Mouse (Mus musculus) midbrain, embryonic 11.5 days (tissue): Measurements from ENCODE around the gene Col13a1. TPM values are rescaled to one million over a fixed set of nuclear protein-coding genes. Genes with fewer than 3 reads are reported as not detected.
A peak's percentile ranks its signal among the peaks of the same experiment; 100 is the strongest.

ENCODE experiments used
- ATAC-seq: fragments of 200-750 bp; cut with Nextera tagmentation; 2 replicates; pipeline ENCODE4 v1.8.0; 2017; ENCODE audit warnings: moderate TSS enrichment, moderate library complexity; ENCODE audit not compliant: low FRiP score
- DNase-seq: peaks from one replicate; pipeline ENCODE4 v3.0.0; 2015; ENCODE audit warnings: low spot score; ENCODE audit errors: missing footprints
- H3K27ac ChIP-seq: fragments of 300-500 bp; sonication (generic); 2 replicates; pipeline ENCODE4 v1.5.1; 2014; ENCODE audit warnings: low read depth, low read length
- H3K27me3 ChIP-seq: fragments of 300-500 bp; sonication (generic); 2 replicates; pipeline ENCODE4 v1.6.1; 2014; ENCODE audit warnings: mild to moderate bottlenecking, low read length, moderate library complexity, mixed read lengths; ENCODE audit not compliant: control insufficient read depth, insufficient read depth
- H3K36me3 ChIP-seq: fragments of 300-500 bp; sonication (generic); 2 replicates; pipeline ENCODE4 v1.6.1; 2014; ENCODE audit warnings: mild to moderate bottlenecking, low read length, moderate library complexity, mixed read lengths; ENCODE audit not compliant: control insufficient read depth, insufficient read depth
- H3K4me1 ChIP-seq: fragments of 300-500 bp; sonication (generic); 2 replicates; pipeline ENCODE4 v1.6.1; 2014; ENCODE audit warnings: low read length; ENCODE audit not compliant: control insufficient read depth, insufficient read depth
- H3K4me2 ChIP-seq: fragments of 300-500 bp; sonication (generic); 2 replicates; pipeline ENCODE4 v1.6.1; 2014; ENCODE audit warnings: mild to moderate bottlenecking, moderate library complexity
- H3K4me3 ChIP-seq: fragments of 300-500 bp; sonication (generic); 2 replicates; pipeline ENCODE4 v1.5.1; 2014; ENCODE audit warnings: low read depth, low read length
- H3K9ac ChIP-seq: fragments of 300-500 bp; sonication (generic); 2 replicates; pipeline ENCODE4 v1.6.1; 2014; ENCODE audit warnings: low read length
- H3K9me3 ChIP-seq: fragments of 300-500 bp; sonication (generic); 2 replicates; pipeline ENCODE4 v1.6.1; 2016; ENCODE audit warnings: low read length; ENCODE audit not compliant: control insufficient read depth
- WGBS: fragments of 180-500 bp; shearing (Covaris S2); extraction: QIAGEN DNeasy Blood & Tissue Kit; methylation state at CpG from one replicate; pipeline ENCODE4 v1.1.7; 2014; 5-methylcytosine and 5-hydroxymethylcytosine counted together
- polyA plus RNA-seq: library from polyadenylated mRNA; unstranded; fragments of >200 nt; fragmentation: Nextera tagmentation; extraction: Ambion mirVana; gene quantifications from 2 replicates; pipeline ENCODE4 v1.2.1, GENCODE M21; 2014

The Col13a1 gene
- polyA plus RNA-seq, 1 experiment from 2014 or later = 2.1 TPM

DNA sequence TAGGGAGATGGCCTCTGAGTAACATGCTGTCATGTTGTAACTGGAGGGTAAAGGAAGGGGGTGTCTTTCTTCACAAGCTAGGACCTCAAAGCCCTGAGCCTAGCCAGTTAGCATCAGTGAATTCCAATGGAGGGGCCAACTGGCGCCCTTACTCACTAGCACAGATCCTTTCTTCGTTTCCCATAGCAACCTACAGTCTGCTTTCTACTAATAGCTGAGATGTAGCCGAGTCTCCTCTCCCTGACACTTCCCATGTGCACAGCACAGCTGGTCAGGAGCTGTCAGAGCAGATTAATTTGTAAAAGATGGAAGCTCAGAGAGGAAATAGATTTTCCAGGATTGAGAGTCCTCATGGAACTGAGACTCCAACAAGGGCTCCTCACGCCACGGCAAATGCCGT, 29.4 kb downstream of the Col13a1 start:
- H3K4me2 ChIP-seq = no peak overlapping the region
- no peaks in the 10 kb centered on the region for H3K27me3 ChIP-seq
- H3K4me1 ChIP-seq = no peaks in the 10 kb centered on the region
- no peak overlapping the region for H3K27ac ChIP-seq
- H3K9ac ChIP-seq = no peak overlapping the region
- 64% methylated on average over 6 of the region's 6 CpGs for WGBS
- DNase-seq = no peak
- no peak overlapping the region for H3K4me3 ChIP-seq
- H3K9me3 ChIP-seq = no peaks in the 10 kb centered on the region
- H3K36me3 ChIP-seq = no peaks in the 10 kb centered on the region
- ATAC-seq = no peak

DNA sequence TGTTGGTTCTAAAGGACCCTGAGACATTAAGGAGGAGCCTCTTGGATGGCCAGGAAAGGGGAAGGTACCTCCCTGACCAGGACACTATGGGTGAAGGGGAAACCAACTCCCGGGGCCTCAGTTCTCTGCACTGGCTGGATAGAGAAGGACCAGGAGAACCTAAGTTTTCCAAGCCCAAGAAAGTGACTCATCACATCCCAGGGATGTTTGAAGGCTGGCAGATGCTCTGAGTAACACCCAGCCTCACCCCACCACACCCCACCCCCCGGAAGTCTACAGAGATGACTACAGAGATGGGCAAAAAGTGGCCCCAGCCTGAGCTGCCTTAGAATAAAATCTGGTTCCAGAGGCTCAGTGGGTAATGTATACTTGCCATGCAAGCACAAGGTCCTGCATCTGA, 34.5 kb downstream of the Col13a1 start:
- 92% methylated on average over 2 of the region's 2 CpGs for WGBS
- no peaks in the 10 kb centered on the region for H3K4me1 ChIP-seq
- H3K27ac ChIP-seq = no peak overlapping the region
- H3K9me3 ChIP-seq = no peaks in the 10 kb centered on the region
- DNase-seq = no peak
- no peak overlapping the region for H3K4me3 ChIP-seq
- no peak for ATAC-seq
- no peak overlapping the region for H3K4me2 ChIP-seq
- H3K36me3 ChIP-seq = no peaks in the 10 kb centered on the region
- no peaks in the 10 kb centered on the region for H3K27me3 ChIP-seq
- no peak overlapping the region for H3K9ac ChIP-seq

DNA sequence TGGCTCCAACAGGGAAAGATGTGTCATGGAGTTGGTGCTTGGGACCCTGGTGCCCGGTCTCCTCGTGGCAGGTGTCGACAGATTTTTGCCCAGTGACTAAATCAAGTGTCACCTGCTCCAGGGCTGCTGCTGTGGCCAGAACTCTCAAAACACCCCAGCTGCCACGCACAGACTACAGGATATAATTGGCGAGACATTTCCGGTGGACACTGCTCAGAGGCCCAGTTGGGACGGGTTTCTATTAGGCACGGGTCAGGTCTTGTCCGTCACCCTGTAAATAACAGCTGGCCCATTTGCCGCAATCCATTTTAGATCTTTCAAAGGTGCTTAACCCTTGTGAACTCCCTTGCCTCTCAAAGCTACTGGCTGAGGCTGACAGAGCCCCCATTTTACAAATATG, 35.4 kb downstream of the Col13a1 start:
- Histone ChIP-seq H3K9me3 (no peaks in the 10 kb centered on the region), H3K27ac (no peak overlapping the region), H3K4me1 (no peaks in the 10 kb centered on the region), H3K4me3 (no peak overlapping the region), H3K36me3 (no peaks in the 10 kb centered on the region), H3K27me3 (no peaks in the 10 kb centered on the region), H3K9ac (no peak overlapping the region), H3K4me2 (no peak overlapping the region)
- WGBS = 56% methylated on average over 10 of the region's 10 CpGs
- DNase-seq (no peak), ATAC-seq (no peak)

DNA sequence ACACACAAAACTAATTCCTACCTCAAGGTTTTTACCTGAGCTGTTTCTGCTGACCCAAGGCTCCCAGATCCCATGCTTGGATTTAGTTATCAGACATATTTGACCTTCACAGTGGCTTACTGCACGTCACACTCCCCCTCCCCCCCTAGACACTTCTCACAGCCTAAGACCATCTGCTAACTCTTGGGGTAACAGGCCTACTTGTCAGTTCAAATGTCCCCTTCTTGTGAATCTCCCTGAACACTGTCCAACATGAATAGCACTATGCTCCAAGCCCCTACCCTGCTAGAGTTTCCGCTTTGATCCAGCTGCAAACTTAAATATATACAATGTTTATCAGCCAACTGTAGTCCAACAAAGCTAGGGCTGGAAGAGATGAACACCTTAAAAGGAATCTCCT, 36.2 kb downstream of the Col13a1 start:
- no peak overlapping the region for H3K27ac ChIP-seq
- H3K27me3 ChIP-seq = no peaks in the 10 kb centered on the region
- ATAC-seq (no peak), DNase-seq (no peak)
- no peak overlapping the region for H3K4me3 ChIP-seq
- no peaks in the 10 kb centered on the region for H3K9me3 ChIP-seq
- H3K4me2 ChIP-seq = no peak overlapping the region
- no peaks in the 10 kb centered on the region for H3K4me1 ChIP-seq
- 79% methylated on average over 2 of the region's 2 CpGs for WGBS
- H3K36me3 ChIP-seq = no peaks in the 10 kb centered on the region
- H3K9ac ChIP-seq = no peak overlapping the region

DNA sequence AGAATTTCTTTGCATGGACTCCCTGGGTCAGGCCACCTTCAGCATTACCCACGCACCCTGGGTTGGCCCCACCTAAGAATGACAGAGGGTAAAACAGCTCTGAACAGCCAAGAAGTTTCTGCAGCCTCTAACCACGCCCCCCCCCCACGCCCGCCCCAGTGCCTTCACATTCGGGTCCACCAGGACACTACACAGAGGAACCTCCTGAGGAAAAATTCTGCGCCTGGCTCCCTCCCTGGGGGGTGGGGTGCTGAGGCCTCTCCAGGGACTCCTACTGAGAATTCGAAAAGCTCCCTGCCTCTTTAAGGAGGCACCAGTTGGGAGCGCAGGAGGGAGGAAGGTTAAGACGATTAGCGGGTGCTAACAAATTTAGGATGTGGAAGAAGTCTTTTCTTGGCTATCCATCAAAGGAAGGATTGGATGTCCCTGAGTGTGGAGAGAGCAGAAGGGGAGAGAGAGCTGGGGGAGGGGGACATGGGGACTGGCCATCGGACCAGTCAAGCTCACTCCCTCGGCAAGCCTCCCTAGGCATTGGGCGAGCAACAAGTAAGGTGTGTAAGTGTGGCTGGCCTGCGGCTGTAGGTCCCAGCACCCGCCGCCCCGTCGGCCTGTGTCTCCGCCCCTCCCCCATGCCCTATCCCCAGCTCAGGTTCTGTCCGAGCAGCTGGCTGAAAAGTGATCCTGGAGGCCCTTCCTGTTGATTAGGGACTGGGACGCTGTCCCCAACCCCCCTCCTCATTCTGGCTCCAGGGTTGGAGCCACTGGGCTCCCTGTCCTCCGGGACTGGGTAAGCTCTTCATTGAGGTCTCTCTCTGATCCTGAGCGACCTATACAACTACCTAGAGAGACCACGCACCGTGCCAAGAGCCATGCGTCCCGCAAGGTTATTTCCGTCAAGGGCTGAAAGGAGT, 42.4 kb downstream of the Col13a1 start:
- Histone ChIP-seq H3K36me3 (no peaks in the 10 kb centered on the region), H3K4me2 (peak overlapping the region; percentile 46), H3K9ac (0 out of 2 replicates have a peak overlapping the region, but pooled peaks have one; percentile 7), H3K4me1 (peaks cover 11% of the 10 kb centered on the region), H3K27ac (no peak overlapping the region), H3K27me3 (peaks cover 5% of the 10 kb centered on the region; the same call in 1 of the 2 replicates), H3K4me3 (peak overlapping the region; percentile 13; the same call in 1 of the 2 replicates), H3K9me3 (no peaks in the 10 kb centered on the region)
- under 1% methylated on average over 27 of the region's 28 CpGs for WGBS
- DNase-seq (peak; percentile 92), ATAC-seq (peak; percentile 46; the same call in 1 of the 2 replicates)

DNA sequence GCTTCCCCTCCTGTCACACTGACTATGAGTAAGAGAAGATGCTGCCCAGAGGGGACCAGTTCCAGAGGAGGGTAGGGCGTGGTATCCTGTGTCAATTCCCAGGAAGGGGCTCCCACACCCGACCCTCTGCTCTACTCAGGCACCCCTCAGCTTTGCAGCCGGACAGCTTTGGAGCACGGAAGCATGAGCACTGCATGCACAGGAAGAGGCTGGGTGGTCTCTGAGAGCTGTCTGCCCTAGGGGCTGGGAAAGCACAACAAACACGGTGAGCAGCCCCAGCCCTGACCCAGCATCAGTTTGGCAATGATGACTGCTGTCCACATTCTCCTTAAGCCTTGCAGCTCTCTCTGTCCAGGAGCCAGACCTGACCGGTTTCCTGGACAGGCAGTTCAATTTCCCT, 47.2 kb downstream of the Col13a1 start:
- 65% methylated on average over 6 of the region's 6 CpGs for WGBS
- Histone ChIP-seq H3K9ac (no peak overlapping the region), H3K4me1 (peaks cover 16% of the 10 kb centered on the region), H3K4me2 (no peak overlapping the region), H3K27ac (no peak overlapping the region), H3K36me3 (no peaks in the 10 kb centered on the region), H3K9me3 (no peaks in the 10 kb centered on the region), H3K27me3 (peaks cover 1% of the 10 kb centered on the region; the same call in 1 of the 2 replicates), H3K4me3 (no peak overlapping the region)
- no peak for ATAC-seq
- DNase-seq = no peak

DNA sequence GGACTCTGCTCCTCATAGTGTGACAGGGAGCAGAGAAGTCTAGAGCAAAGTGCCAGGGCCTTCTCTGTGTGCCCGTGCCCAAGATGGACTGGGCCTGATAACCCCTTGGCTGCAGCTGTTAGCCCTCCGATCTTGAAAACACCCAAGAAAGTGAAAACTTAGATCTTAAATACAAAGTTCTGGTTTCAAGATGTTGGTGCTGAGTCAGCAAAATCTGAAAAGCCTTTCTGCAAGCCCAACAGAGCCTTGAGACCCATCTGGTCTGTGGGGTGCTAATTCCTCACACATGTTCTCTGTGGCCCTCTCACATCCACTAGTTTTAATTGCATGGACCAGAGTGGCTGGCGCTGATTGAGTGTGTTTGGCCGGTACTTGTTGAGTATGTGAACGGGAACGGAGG, 49.0 kb downstream of the Col13a1 start:
- Histone ChIP-seq H3K9ac (no peak overlapping the region), H3K4me3 (no peak overlapping the region), H3K27ac (no peak overlapping the region), H3K36me3 (no peaks in the 10 kb centered on the region), H3K9me3 (no peaks in the 10 kb centered on the region), H3K4me2 (no peak overlapping the region), H3K4me1 (peaks cover 9% of the 10 kb centered on the region), H3K27me3 (no peaks in the 10 kb centered on the region)
- WGBS = 81% methylated on average over 6 of the region's 6 CpGs
- DNase-seq (peak; percentile 83), ATAC-seq (no peak)

DNA sequence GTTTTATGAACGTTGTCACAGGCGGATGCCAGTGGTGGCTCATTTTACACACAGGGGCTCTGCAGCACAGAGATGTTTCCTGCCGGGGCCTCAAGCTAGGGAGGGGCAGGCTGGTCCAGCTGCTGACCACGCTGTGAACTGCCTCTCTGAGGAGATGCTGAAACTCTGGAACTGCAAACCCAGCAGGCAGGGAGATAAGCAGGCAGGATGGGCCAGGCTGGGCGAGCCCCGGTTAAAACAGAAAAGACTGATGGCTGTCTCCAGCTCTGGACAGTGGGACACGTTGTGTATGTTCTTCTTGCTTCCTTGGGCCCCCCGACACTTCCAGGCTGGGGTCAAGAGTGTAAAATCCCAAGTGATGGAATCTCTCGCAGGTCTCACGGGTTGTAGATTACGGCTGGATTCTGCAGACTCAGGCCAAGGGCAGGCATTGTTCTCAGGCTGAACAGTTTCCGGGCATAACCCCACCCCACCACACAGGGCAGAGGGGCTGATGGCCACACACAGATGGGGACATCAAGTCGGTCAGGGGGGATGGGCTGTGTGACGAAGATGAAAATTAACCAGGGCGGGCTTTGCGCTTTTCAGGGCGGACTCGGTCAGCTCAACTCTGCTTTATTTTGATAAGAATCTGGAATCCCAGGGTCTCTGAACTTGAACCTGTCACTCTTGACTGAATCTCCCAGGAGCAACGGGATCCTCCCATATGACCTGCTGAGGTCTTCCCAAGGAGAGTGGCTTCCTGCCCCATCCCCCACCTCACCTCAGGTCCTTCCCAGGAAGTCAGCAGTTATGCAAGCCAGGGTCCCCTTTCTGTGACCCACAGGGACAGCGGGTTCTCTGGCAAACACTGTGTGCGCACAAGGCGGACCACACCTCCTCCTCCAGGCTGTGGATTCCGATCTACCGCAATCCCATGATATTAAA, 49.9 kb downstream of the Col13a1 start:
- Histone ChIP-seq H3K9ac (peak overlapping the region; percentile 33; the same call in 1 of the 2 replicates), H3K4me3 (no peak overlapping the region), H3K27me3 (no peaks in the 10 kb centered on the region), H3K36me3 (no peaks in the 10 kb centered on the region), H3K4me2 (peak overlapping the region; percentile 29), H3K9me3 (no peaks in the 10 kb centered on the region), H3K4me1 (peaks cover 9% of the 10 kb centered on the region), H3K27ac (no peak overlapping the region)
- 12% methylated on average over 24 of the region's 24 CpGs for WGBS
- peak; percentile 94 for DNase-seq
- ATAC-seq = peak; percentile 66; the same call in 1 of the 2 replicates

DNA sequence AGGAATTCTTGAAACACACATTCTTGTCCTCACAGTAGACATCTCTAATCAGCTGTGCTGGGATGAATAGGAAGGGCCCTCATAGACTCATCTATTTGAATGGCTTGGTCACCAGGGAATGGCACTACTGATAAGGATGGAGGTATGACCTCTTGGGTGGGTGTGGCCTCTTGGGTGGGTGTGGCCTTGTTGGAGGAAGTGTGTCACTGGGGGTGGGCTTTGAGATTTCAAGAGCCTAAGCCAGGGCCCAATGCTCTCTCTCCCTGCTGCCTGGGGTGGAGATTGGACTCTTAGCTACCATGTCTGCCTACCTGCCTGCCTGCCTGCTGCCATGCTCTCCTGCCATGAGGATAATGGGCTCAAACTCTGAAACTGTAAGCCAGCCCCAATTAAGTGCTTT, 53.2 kb downstream of the Col13a1 start:
- Histone ChIP-seq H3K27ac (no peak overlapping the region), H3K4me2 (no peak overlapping the region), H3K36me3 (no peaks in the 10 kb centered on the region), H3K4me3 (no peak overlapping the region), H3K27me3 (no peaks in the 10 kb centered on the region), H3K9me3 (no peaks in the 10 kb centered on the region), H3K9ac (no peak overlapping the region), H3K4me1 (peaks cover 11% of the 10 kb centered on the region)
- ATAC-seq = no peak
- no peak for DNase-seq
